In genomic region chr1:134932431-134932830, GRCm38 (mm10) we compare ENCODE assay signal across 16 mouse cellular contexts. TPM values are rescaled to one million over a fixed set of nuclear protein-coding genes. Genes with fewer than 3 reads are reported as not detected.
DNase-seq lines count a peak whose midpoint lies in the region; ATAC-seq and TF ChIP-seq lines count a peak whose summit lies in the region.
"Had no signal": no experiment of that assay in that cellular context is flagged by ENCODE, and none has a peak within 500 bp of the region (broad histone marks: within the 10 kb centered on the region; RNA-seq: fewer than 3 reads in every experiment).

No protein-coding gene starts in this region.

- H3K4me1 ChIP-seq in heart, embryonic 15.5 days (replicated peaks) = peaks cover 50% of the 10 kb centered on the region
- peaks cover 6% of the 10 kb centered on the region; the same call in 1 of the 2 replicates for H3K4me1 ChIP-seq in embryonic facial prominence, embryonic 14.5 days (ENCODE audit: control insufficient read depth, insufficient read depth, low read length)
- H3K4me1 ChIP-seq in olfactory bulb, adult 2 months (ENCODE audit: control insufficient read depth, insufficient read depth, low read length) = peaks cover 13% of the 10 kb centered on the region

- H3K27me3 ChIP-seq in heart, embryonic 15.5 days = no peaks in the 10 kb centered on the region
- no peaks in the 10 kb centered on the region for H3K27me3 ChIP-seq in embryonic facial prominence, embryonic 14.5 days (replicated peaks; ENCODE audit: control insufficient read depth, insufficient read depth, low read length)
- H3K27me3 ChIP-seq: embryonic facial prominence, embryonic 13.5 days had no signal

- no peak for TF ChIP-seq POLR2A in olfactory bulb, adult 2 months (IDR thresholded peaks at IDR 0.05; ENCODE audit: insufficient read depth, low read depth, low read length)

- peak overlapping the region; percentile 7; the same call in 1 of the 2 replicates for H3K9ac ChIP-seq in heart, embryonic 15.5 days
- H3K9ac ChIP-seq in embryonic facial prominence, embryonic 14.5 days (ENCODE audit: low read depth, low read length) = no peak overlapping the region
- H3K9ac ChIP-seq: embryonic facial prominence, embryonic 13.5 days; liver, postnatal 0 days had no signal

- peak overlapping the region; percentile 75 for H3K27ac ChIP-seq in heart, embryonic 15.5 days
- H3K27ac ChIP-seq in embryonic facial prominence, embryonic 14.5 days (replicated peaks; ENCODE audit: low read depth, low read length) = no peak overlapping the region
- 0 out of 2 replicates have a peak overlapping the region, but pooled peaks have one; percentile 3 for H3K27ac ChIP-seq in olfactory bulb, adult 2 months (ENCODE audit: insufficient read depth, low read depth, low read length)
- H3K27ac ChIP-seq: embryonic facial prominence, embryonic 13.5 days had no signal

- no peaks in the 10 kb centered on the region for H3K9me3 ChIP-seq in heart, embryonic 15.5 days (replicated peaks)
- no peaks in the 10 kb centered on the region for H3K9me3 ChIP-seq in embryonic facial prominence, embryonic 14.5 days (ENCODE audit: control insufficient read depth, low read length)
- H3K9me3 ChIP-seq: embryonic facial prominence, embryonic 13.5 days had no signal

- intact Hi-C loops in heart, postnatal 14 days (cut with DNase I) = no loop called here

- no peak overlapping the region for H3K4me3 ChIP-seq in heart, embryonic 15.5 days
- H3K4me3 ChIP-seq in embryonic facial prominence, embryonic 14.5 days (ENCODE audit: low read depth, low read length) = no peak overlapping the region
- H3K4me3 ChIP-seq in olfactory bulb, adult 2 months (ENCODE audit: insufficient read depth, low read depth, low read length) = no peak overlapping the region
- H3K4me3 ChIP-seq: embryonic facial prominence, embryonic 13.5 days had no signal

- H3K4me2 ChIP-seq in heart, embryonic 15.5 days = peak overlapping the region; percentile 40
- no peak overlapping the region for H3K4me2 ChIP-seq in embryonic facial prominence, embryonic 14.5 days (ENCODE audit: low read depth, low read length)
- H3K4me2 ChIP-seq: embryonic facial prominence, embryonic 13.5 days; midbrain, embryonic 11.5 days had no signal

- no peak for TF ChIP-seq CTCF in olfactory bulb, adult 2 months (IDR thresholded peaks at IDR 0.05; ENCODE audit: insufficient read depth, low read depth, low read length)

- no peak for ATAC-seq in heart, embryonic 15.5 days (replicated peaks; ENCODE audit: insufficient number of reproducible peaks, insufficient read depth, low FRiP score, low read depth)
- ATAC-seq in embryonic facial prominence, embryonic 14.5 days (ENCODE audit: low read depth) = peak; percentile 77
- no peak for ATAC-seq in frontal cortex, adult (ENCODE audit: low TSS enrichment)
- ATAC-seq: liver, postnatal 0 days had no signal

- H3K36me3 ChIP-seq in heart, embryonic 15.5 days = 0 out of 2 replicates have a peak, but pooled peaks cover under 1% of the 10 kb centered on the region
- H3K36me3 ChIP-seq in embryonic facial prominence, embryonic 14.5 days (ENCODE audit: control insufficient read depth, insufficient read depth, low read length) = no peaks in the 10 kb centered on the region
- H3K36me3 ChIP-seq: embryonic facial prominence, embryonic 13.5 days had no signal

- DNase-seq in gastrocnemius, adult 18-20 months (ENCODE audit: low spot score) = peak; percentile 81
- DNase-seq in gastrocnemius, postnatal 4 days (ENCODE audit: low spot score in 2 of 2) = no peak
- DNase-seq in heart, postnatal 14 days = no peak
- peak; percentile 45 for DNase-seq in embryonic facial prominence, embryonic 14.5 days (ENCODE audit: low spot score)
- no peak for DNase-seq in urinary bladder, postnatal 36 days (ENCODE audit: low spot score in 2 of 2)
- DNase-seq: adrenal gland, adult 2 months; cerebellum, postnatal 10 days; kidney, adult 8-10 months; liver; liver, postnatal 0 days; lung, postnatal 4 days had no signal

- 29% methylated on average over 7 of the region's 7 CpGs for WGBS in heart, embryonic 15.5 days
- 28% methylated on average over 7 of the region's 7 CpGs for WGBS in embryonic facial prominence, embryonic 14.5 days
- WGBS in olfactory bulb, adult 2 months = 43% methylated on average over 7 of the region's 7 CpGs

RNA-seq across cellular contexts. Expression of gene Ppp1r12b, which starts 23.3 kb away (rescaled TPM):
- 100 to 1,000 TPM; 152 to 171 TPM for total RNA-seq in gastrocnemius, adult 18-20 months (2021)
- total RNA-seq in gastrocnemius, postnatal 4 days (2021) = 100 to 1,000 TPM; 181 to 205 TPM
- polyA plus RNA-seq in heart, embryonic 15.5 days (2015; fragmentation: Nextera tagmentation; extraction: Ambion mirVana) = 25.4 and 26.0 TPM in 2 replicates
- 100 to 1,000 TPM; 140 to 142 TPM for total RNA-seq in heart, postnatal 14 days (2021)
- 9.4 and 11.8 TPM in 2 replicates for polyA plus RNA-seq in embryonic facial prominence, embryonic 14.5 days (2014; fragmentation: Nextera tagmentation; extraction: Ambion mirVana)
- polyA plus RNA-seq in olfactory bulb, adult 2 months (2012; ENCODE audit: insufficient read depth, insufficient read length, low replicate concordance, missing spikeins) = 34.2 and 262 TPM in 2 replicates

RNA-seq across cellular contexts. Expression of gene Ube2t, which starts 29.9 kb away (rescaled TPM):
- total RNA-seq in gastrocnemius, adult 18-20 months (2021) = 1 to 10 TPM; 5.5 to 6.6 TPM
- 1 to 10 TPM; 9.2 to 9.5 TPM for total RNA-seq in gastrocnemius, postnatal 4 days (2021)
- 42.8 and 48.2 TPM in 2 replicates for polyA plus RNA-seq in heart, embryonic 15.5 days (2015; fragmentation: Nextera tagmentation; extraction: Ambion mirVana)
- total RNA-seq in heart, postnatal 14 days (2021) = 1 to 10 TPM; 6.0 to 6.3 TPM
- 23.0 and 24.8 TPM in 2 replicates for polyA plus RNA-seq in embryonic facial prominence, embryonic 14.5 days (2014; fragmentation: Nextera tagmentation; extraction: Ambion mirVana)
- polyA plus RNA-seq in olfactory bulb, adult 2 months (2012; ENCODE audit: insufficient read depth, insufficient read length, low replicate concordance, missing spikeins) = not detected in 2 replicates

Comparison
In these comparisons a context has a peak if more than half of its experiments do, and no peak if none do; other contexts are left out.
1. DNase-seq: peak in gastrocnemius, adult 18-20 months (single experiment) and embryonic facial prominence, embryonic 14.5 days (single experiment); none in gastrocnemius, postnatal 4 days (0 of 2), heart, postnatal 14 days (0 of 2) and urinary bladder, postnatal 36 days (0 of 2).